Mouse (Mus musculus) monocyte, adult 59 days (primary cell): ENCODE data around the gene Gm16368. TPM values are rescaled to one million over a fixed set of nuclear protein-coding genes. Genes with fewer than 3 reads are reported as not detected.

Experiments used
- total RNA-seq, 2 experiments: library from RNA; stranded (reverse); gene quantifications; one replicate each; pipeline ENCODE4 v1.2.4; 2023

Gm16368 gene
- total RNA-seq, result not detected

GRCm38 (mm10) chr12:88083397-88083796 lies at the start of gene Gm16368:
TSS of gene Gm16368 (plus strand) at chr12:88083697.

Other genes with a start within 250 kb of the Gm16368 start
- not detected for gene Gm2001, start 241.4 kb upstream of the Gm16368 start, total RNA-seq
- not detected for gene Gm2016, start 209.6 kb upstream of the Gm16368 start, total RNA-seq
- not detected for gene Gm2022, start 188.3 kb upstream of the Gm16368 start, total RNA-seq
- gene Gm2035, start 163.8 kb upstream of the Gm16368 start, total RNA-seq, result not detected
- gene Gm2042, start 129.6 kb upstream of the Gm16368 start, total RNA-seq, result not detected
- not detected for gene Gm2075, start 71.8 kb upstream of the Gm16368 start, total RNA-seq
- not detected for gene Gm6803, start 64.9 kb upstream of the Gm16368 start, total RNA-seq
- gene Gm2056, start 56.7 kb upstream of the Gm16368 start, total RNA-seq, result not detected
- gene Gm10436, start 98.4 kb downstream of the Gm16368 start, total RNA-seq, result not detected
- not detected for gene Gm8332, start 166.4 kb downstream of the Gm16368 start, total RNA-seq
- not detected for gene Gm5662, start 190.8 kb downstream of the Gm16368 start, total RNA-seq
- not detected for gene Gm5039, start 240.3 kb downstream of the Gm16368 start, total RNA-seq